Mouse (Mus musculus) heart, embryonic 13.5 days (tissue): ENCODE measurements around the gene Bcas3. TPM values are rescaled to one million over a fixed set of nuclear protein-coding genes. Genes with fewer than 3 reads are reported as not detected.

Experiments
- ATAC-seq: fragments of 200-750 bp; cut with Nextera tagmentation; 2 replicates; pipeline ENCODE4 v1.8.0; 2017; ENCODE audit warnings: moderate TSS enrichment; ENCODE audit not compliant: insufficient number of reproducible peaks, low FRiP score, low TSS enrichment; ENCODE audit errors: extremely low read depth
- H3K27ac ChIP-seq: fragments of 300-500 bp; sonication (generic); replicated peaks from 2 replicates; pipeline ENCODE4 v1.5.1; 2015; ENCODE audit warnings: moderate library complexity, mild to moderate bottlenecking, inconsistent platforms
- H3K27me3 ChIP-seq: fragments of 300-500 bp; sonication (generic); replicated peaks from 2 replicates; pipeline ENCODE4 v1.6.1; 2015; ENCODE audit warnings: mild to moderate bottlenecking, inconsistent platforms
- H3K36me3 ChIP-seq: fragments of 300-500 bp; sonication (generic); 2 replicates; pipeline ENCODE4 v1.6.1; 2015; ENCODE audit warnings: mild to moderate bottlenecking, inconsistent platforms
- H3K4me1 ChIP-seq: fragments of 300-500 bp; sonication (generic); 2 replicates; pipeline ENCODE4 v1.6.1; 2015; ENCODE audit warnings: inconsistent platforms
- H3K4me2 ChIP-seq: fragments of 300-500 bp; sonication (generic); 2 replicates; pipeline ENCODE4 v1.6.1; 2015; ENCODE audit warnings: inconsistent platforms, mild to moderate bottlenecking, moderate library complexity
- H3K4me3 ChIP-seq: fragments of 300-500 bp; sonication (generic); 2 replicates; pipeline ENCODE4 v1.5.1; 2015; ENCODE audit warnings: moderate library complexity, mild to moderate bottlenecking, inconsistent platforms
- H3K9ac ChIP-seq: fragments of 300-500 bp; sonication (generic); 2 replicates; pipeline ENCODE4 v1.6.1; 2015; ENCODE audit warnings: inconsistent platforms, mild to moderate bottlenecking, moderate library complexity
- H3K9me3 ChIP-seq: fragments of 300-500 bp; sonication (generic); 2 replicates; pipeline ENCODE4 v1.6.1; 2016; ENCODE audit warnings: inconsistent platforms
- WGBS: fragments of 180-500 bp; shearing (Covaris S2); methylation state at CpG from one replicate; pipeline ENCODE4 v1.1.7; 2015; ENCODE audit warnings: mixed read lengths; 5-methylcytosine and 5-hydroxymethylcytosine counted together
- microRNA-seq: library from miRNA; unstranded; fragments of <30 nt; microRNA quantifications from one replicate; pipeline ENCODE4, GENCODE M21; 2016
- polyA plus RNA-seq: library from polyadenylated mRNA; unstranded; fragments of >200 nt; fragmentation: Nextera tagmentation; extraction: Ambion mirVana; gene quantifications from 2 replicates; pipeline ENCODE4 v1.2.1, GENCODE M21; 2015

The Bcas3 gene
- polyA plus RNA-seq, 1 experiment from 2014 or later = 18.3 TPM

- H3K4me1 ChIP-seq = no peaks in the 10 kb centered on the region
- H3K9me3 ChIP-seq = no peaks in the 10 kb centered on the region
- H3K27ac ChIP-seq = no peak overlapping the region
- no peak overlapping the region for H3K9ac ChIP-seq
- H3K4me3 ChIP-seq = no peak overlapping the region
- H3K36me3 ChIP-seq = no peaks in the 10 kb centered on the region
- no peak overlapping the region for H3K4me2 ChIP-seq
- ATAC-seq = no peak
- WGBS = 39% methylated on average over 6 of the region's 6 CpGs
- H3K27me3 ChIP-seq = no peaks in the 10 kb centered on the region
These were observed 505.2 kb downstream of the Bcas3 start for GRCm38 (mm10) chr11:85857997-85858698.

- Histone ChIP-seq H3K9me3 (no peaks in the 10 kb centered on the region), H3K27ac (no peak overlapping the region), H3K36me3 (no peaks in the 10 kb centered on the region), H3K4me3 (no peak overlapping the region), H3K4me2 (no peak overlapping the region), H3K9ac (no peak overlapping the region), H3K4me1 (no peaks in the 10 kb centered on the region), H3K27me3 (peaks cover 8% of the 10 kb centered on the region)
- no peak for ATAC-seq
- WGBS = 24% methylated on average over 7 of the region's 7 CpGs
These were observed 511.4 kb downstream of the Bcas3 start for GRCm38 (mm10) chr11:85864363-85864762.

Small RNAs within 50 kb of the gene (microRNA-seq; reads per million reads assigned to microRNA genes)
- not detected for gene Mir5110

Other genes starting within 250 kb of the Bcas3 start
- 3.5 and 3.9 TPM in 2 replicates for gene Usp32, start 213.0 kb upstream of the Bcas3 start, polyA plus RNA-seq
- gene 1700125H20Rik, start 182.8 kb upstream of the Bcas3 start, polyA plus RNA-seq = 0.23 and 0.45 TPM in 2 replicates
- gene Appbp2, start 118.0 kb upstream of the Bcas3 start, polyA plus RNA-seq = 35.4 and 35.7 TPM in 2 replicates
- gene Ppm1d, start 41.9 kb upstream of the Bcas3 start, polyA plus RNA-seq = 12.0 and 12.7 TPM in 2 replicates